Mouse (Mus musculus) erythroblast, embryonic 14.5 days (primary cell): ENCODE measurements at regions not wholly inside any gene's neighbourhood (a gene's known extent, or its start where the extent isn't known, plus 50 kb on each side); places are given as distances from the start of the nearest gene placed in this dataset.

Experiments used
- GATA1 ChIP-seq: IDR thresholded peaks from 2 replicates; pipeline ENCODE4 v1.6.1; 2012; ENCODE audit warnings: low read length, inconsistent platforms, mixed read lengths
- TAL1 ChIP-seq: IDR thresholded peaks from 3 replicates; pipeline ENCODE4 v1.6.1; 2012; ENCODE audit warnings: low read length, inconsistent platforms, mixed read lengths

DNA sequence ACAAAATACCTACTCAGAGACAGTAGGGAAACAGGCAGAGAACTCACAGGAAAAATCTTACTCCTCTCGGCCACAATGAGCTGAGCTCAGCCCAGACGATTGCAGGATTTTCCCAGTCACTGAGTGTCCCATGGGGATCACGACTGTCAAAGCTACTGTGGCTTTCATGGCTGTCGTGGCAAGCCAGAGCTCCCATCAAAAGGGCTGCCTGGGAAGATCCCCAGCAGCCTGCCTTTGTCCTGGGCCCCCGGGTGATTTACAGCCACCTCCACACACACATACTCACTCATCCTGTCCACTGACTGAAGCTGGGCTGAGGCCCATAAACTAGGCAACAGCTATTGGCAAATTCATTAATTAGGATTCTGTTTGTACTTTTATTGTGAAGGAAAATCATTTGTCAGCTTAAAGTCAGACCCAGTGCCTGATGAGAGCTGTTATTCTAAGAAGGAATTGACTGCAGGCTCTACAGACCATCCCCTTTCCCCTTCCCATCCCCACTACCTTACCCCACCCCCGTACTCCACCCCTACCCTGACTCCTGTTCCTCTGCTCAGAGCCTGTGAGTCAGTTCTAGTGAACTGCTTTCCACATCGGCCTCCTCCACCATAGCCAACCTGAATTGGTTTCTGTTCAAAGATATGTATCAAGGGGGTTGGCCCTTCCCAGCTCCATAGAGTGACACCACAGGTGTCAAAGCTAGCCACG, 399.1 kb downstream of the H2al1j start:
- TF ChIP-seq GATA1 = no peak
- no peak for TF ChIP-seq TAL1
